Mouse (Mus musculus) adrenal gland, postnatal 36 days (tissue): ENCODE results near the gene Cep83. TPM values are rescaled to one million over a fixed set of nuclear protein-coding genes. Genes with fewer than 3 reads are reported as not detected.
"Not testable (repeated sequence)": the region's sequence is repeated elsewhere in the genome, so short reads cannot be mapped to it uniquely, and the experiment has no call there.

Source experiments
- DNase-seq, 2 experiments: peaks; one replicate each; pipeline ENCODE4 v3.0.0; 2021; ENCODE audit warnings: mixed read lengths in 1 of 2
- long read RNA-seq, 2 experiments: library from polyadenylated mRNA; stranded (forward); transcript quantifications; one replicate each; pipeline ENCODE4 v2.0.0; 2021; ENCODE audit warnings: borderline sequencing depth in 2 of 2
- total RNA-seq, 2 experiments: library from RNA; stranded (reverse); gene quantifications; 2 replicates each; pipeline ENCODE4 v1.2.3; 2021

The Cep83 gene
- 1 to 10 TPM; 9.6 to 9.8 TPM for total RNA-seq
- long read RNA-seq, experiment 1, transcript Cep83-201 (16 exons, 3,639 nt): major isoform, 7 of 11 reads
- long read RNA-seq, experiment 1, partial matches to known transcripts: 3 of 11 reads
- long read RNA-seq, experiment 1, other reads (novel, unspliced or antisense): 1 of 11 reads
- long read RNA-seq, experiment 2, transcript Cep83-201 (16 exons, 3,639 nt): major isoform, 5 of 6 reads
- long read RNA-seq, experiment 2, partial matches to known transcripts: 0 of 6 reads
- long read RNA-seq, experiment 2, other reads (novel, unspliced or antisense): 0 of 6 reads

DNA sequence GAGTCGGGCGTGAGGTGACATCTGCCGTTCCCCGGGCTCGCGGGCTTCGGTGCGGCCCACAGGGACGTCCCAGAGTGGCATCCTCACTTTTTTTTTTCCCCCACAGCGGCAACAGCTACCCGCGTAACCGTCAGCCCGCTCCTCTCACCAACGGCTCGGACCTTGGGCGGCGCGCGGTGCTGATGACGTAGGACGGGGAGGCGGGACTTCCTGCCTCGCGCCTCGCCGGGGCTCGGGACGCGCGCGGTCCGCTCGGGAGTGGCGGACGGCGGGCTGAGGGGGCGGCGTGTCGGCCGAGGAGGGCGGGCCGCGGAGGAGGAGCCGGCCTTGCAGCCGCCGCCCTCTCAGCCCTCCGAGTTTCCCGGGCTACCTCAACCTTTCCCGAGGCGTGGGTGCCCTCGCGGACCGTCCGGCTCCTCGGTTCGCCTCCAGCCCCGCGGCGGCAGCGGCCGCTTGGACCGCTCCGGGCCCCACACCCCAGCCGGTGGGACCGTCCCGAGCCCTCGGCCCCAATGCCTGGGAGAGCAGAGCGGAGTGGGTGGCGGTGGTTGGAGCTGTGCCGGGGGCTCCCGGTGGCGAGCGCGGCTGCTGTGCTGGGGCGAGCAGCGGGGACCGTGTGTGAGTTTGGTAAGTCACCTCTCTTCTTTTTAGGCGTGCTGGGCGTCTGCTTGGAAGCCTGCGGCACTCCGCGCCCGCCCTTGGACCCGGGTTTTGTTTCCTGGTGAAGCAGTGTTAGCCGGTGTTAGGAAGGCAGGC lies at the start of gene Cep83:
TSS of gene Cep83 (plus strand) at position 235 of the 756 bp plus-strand sequence.
- DNase-seq: peak; percentile 97 to 98

DNA sequence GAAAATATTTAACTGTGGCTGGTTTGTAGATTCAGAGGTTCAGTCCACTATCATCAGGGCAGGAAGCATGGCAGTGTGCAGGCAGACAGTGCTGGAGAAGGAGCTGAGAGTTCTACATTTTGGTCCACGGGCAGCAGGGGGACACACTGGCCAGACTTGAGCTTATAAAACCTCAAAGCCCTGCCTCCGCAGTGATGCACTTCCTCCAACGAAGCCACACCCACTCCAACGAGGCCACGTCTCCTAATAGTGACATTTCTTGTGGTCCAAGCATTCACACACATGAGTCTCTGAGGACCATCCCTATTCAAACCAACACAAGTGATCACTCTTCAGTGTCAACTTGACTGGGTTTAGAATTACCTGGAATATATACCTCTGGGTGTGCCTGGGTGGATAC lies 49.2 kb upstream of the Cep83 start:
- no peak for DNase-seq

DNA sequence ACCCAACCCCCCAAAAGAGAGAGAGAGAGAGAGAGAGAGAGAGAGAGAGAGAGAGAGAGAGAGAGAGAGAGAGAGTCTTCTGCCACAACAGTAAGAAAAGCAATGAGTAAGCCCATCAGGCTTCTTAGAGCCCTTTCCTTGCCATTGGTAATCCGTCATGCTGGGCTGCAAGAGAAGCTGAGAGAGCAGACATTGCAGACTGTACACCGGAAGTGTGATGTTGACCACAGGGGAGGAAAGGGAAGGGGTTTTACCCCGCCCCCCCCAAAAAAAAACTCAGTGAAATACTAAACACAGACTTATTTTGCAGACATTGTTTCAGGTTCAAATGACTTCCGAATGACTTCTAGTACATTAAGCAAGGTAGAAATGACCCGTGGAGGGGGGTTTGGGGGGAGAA lies 48.4 kb upstream of the Cep83 start:
- no peak for DNase-seq

DNA sequence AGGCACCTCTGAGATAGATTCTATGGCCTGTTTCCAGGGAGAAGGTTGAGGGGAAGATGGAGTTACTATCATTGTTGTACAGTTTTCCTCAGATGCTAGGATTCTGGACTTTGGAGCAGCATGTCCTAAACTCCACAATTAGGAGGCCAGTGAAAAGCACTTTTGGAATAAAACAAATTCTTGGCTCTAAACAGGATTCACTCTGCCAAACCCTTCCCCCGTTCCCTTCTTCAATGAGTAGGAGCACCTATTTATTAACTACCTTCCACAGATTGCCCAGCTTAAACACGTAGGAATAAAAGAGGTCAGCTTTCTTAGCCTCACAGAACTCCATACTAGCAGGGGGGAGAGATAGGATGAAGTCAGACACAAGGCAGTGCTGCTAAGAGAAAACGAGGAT lies 24.4 kb upstream of the Cep83 start:
- DNase-seq: no peak

DNA sequence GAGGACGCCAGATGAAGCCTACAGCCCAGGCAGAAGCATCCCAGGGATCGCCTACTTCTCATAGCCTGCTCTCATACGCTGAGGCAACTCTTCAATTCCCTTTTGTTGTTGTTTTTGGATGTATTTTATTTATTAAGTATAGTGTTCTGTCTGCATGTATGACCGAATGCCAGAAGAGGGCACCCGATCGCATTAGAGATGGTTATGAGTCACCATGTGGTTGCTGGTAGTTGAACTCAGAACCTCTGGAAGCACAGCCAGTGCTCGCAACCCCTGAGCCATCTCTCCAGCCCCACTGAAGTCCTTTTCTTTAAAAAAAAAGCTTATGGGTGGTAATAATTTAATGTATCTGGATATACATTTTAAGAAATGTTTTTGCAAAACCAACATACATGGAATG lies 24.0 kb upstream of the Cep83 start:
- no peak for DNase-seq

DNA sequence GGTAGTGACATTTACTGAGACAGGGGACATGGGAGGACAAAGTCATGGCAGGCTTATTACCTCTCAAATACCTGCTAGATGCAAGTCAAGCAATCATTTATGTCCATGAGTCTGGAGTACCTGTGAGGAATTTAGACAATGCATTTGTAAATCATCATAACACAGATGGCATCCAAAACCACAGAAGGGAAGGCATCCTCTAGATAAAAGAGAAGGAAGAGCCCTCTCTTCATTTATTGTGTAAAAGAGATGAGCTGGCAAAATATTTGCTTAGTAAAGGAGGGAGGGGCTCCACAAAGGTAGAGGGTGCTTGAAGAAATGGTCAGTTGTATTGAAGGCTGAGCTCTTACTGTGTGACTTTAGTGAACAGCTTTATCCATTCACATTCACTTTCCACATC lies 20.3 kb upstream of the Cep83 start:
- no peak for DNase-seq

DNA sequence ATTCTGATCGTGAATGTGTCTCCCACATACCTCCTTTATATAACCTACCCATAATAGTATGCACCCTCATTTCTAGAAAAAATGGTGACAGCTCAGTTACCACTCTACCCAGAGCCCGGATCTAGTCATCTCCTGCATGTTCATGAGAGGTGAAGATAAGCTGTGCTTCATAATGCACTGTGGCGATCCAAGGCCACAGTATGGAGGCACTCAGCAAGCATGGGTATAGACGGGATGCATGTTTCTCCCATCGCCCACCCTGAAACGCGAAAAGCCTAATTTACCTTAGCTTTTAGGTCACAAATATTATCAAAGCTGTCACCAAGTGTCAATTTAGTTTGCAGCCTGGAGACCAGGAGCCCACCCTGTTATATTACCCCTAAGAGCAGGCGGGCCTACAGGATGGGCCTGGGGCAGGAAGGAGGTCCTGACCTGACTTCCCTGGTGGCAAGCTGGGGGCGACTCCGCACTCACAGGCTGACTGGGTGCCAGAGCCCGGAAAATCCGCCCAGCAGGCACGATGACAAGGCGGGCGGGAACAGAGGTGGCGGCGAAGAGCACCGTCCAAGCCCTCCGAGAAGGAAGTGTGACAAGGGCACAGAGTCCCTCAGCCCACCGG lies 544 bp upstream of the Cep83 start:
- DNase-seq: peak; percentile 3 to 65

DNA sequence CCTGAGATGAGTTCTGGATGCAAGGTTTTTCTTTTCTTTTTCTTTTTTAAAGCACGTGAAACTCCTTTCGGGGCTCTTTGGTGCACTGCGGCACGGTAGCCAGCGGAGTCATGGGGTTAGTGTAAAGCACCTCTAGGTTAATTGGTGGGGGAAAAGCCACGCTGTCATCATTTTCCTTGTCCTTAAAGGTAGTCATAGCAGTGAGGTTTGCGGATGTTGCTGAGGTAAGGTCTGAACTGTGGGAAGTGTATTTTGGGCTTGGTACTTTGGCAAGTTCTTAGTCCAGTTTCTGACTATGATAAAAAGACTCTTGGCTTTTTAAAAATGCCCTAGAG lies 689 bp downstream of the Cep83 start:
- DNase-seq: no peak

DNA sequence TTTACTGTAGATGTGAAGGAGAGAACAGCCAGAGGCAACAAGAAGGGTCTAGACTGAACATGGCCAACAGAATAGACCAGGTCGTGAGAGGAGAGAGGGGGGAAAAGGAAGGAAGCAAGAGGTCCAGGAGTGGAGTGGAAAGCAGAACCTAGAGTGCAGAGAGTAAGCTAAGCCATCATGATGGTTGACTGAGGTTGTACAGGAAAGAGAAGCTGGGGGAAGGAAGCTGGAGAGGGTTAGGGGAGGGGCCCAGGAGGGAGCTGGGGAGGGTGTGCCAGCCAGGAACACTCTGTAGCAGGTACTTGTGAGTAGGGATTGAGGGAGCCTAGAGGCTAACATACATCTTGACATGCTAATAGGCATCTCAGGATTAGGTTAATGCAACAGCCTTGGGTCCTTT lies 1.9 kb downstream of the Cep83 start:
- no peak for DNase-seq

DNA sequence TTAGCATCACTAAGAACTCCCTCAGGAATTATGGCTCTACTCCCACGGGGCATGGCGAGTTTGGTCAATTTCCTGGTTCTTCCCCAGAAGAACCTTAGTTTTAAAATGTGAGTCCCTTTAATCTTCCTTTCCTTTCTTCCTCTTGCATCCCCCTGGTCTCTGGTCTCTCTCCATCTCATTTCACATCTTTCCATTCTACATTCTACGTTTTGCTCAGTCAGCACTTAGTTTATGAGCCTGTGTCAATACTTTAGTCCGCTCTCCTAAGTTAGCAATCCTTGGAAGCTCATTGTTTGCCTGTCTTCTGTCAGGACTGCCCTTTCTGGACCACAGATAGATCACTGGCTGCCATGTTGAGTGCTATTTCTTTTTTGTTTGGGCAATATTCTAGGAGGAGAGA lies 3.7 kb downstream of the Cep83 start:
- no peak for DNase-seq

DNA sequence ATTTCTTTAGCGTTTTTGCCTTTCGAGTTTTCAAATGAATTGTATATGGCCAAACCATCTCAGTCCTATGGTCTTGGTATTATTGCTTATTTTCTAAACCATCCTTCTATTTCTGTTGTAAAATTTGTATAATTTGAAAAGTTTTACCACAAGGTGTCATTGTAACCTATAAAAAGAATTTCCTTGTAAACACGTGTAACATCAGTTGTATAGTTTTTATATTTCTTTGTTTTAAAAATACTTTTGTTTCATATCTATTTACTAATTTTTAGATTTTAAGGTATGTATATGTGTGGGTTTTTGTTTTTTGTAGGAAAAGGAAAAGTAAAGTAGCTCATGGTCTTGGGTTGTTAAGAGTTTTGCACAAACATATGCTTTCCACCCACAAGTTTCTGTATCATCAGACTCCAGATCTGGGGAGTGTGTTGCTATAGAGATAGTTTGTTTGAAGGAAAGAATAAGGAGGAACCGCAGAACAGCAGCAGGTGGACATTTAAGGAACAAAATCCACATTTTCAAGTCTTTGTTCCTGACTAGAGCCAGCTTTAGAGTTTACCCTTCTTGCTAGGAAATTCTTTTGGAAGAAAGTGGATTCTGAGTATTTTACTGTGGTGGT lies 17.3 kb downstream of the Cep83 start:
- DNase-seq: no peak

DNA sequence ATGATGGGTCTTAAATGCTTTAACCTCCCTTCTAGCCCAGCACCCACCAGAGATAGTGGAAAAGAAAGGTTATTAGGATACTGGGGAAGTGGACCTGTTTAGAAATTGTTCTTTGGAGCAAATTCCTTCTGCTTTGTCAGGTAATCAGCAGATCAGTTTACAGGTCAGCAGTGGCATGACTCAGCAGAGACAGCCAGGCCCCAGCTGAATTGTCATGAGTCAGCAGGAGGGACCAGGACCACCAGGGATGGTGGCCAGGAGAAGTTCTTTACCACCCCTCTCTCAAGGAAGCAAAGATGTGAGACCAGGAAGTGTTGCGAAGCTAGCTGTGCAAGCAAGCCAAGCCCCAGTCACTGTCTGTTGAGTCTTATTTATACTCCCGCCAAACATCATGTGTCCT lies 18.2 kb downstream of the Cep83 start:
- DNase-seq: no peak

DNA sequence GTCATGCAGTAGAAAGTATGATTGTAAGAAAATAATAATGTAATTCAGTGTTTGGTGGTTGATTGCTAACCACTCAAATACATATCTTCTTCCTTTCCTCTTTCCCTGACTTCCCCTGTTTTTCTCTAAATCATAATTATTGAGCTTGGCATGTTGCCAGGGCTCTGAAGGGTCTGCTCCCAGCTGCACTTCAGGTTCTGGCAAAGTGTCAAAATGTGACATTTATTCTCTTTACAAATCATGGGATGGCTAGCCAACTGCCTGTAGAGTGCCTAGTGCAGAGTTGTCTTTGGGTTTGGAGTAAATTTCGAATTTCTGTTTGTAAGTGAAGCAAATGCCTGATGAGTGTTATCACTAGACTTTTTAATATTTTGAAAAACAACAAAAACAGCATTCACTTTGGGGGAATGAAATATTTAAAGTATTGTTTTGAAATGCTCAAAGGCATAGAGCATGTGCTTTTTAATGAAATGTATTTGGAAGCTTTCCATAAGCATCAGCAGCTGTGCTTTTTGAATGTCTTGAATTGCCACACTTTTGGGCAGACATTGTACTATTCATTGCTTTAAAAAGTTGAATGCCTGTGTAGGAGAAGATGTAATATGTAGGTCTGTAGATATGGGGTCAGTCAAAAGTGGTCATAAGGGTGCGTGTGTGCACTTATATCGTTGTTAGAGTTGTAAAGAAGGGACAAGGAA lies 21.3 kb downstream of the Cep83 start:
- DNase-seq: no peak

DNA sequence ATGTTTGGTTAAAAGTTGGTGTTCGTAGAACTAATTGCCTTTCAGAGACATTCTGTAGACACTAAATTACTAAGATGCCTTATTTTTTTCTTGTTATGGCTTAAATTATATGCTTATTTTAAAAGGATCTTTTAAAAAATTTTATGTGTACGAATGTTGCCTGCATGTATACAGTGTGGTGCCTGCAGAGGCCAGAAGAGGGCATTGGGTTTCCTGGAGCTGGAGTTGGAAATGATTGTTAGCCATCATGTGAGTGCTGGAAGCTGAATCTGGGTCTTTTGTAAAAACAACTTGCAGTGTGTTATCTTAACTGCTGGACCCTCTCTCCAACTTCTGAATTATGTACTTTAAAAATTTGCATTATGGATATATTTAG lies 21.9 kb downstream of the Cep83 start:
- DNase-seq: no peak

DNA sequence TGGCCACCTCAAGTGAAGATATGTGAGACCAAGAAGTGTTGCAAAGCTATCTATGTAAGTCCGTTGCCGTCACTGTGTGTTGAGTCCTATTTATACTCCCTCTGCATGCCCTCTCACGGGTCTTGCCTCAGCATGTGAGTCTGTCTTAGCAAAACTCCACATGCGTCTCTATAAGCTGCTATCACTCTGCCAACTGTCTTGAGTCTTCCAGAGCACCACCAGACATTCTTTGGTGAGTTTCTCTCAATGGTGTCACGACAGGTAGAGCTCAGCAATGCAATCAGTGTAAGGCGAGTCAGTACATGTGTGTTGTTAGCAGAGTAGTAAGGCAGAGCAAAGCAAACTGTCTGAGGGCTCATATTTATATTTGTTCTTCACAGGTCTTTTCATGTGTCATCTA lies 31.8 kb downstream of the Cep83 start:
- no peak for DNase-seq

DNA sequence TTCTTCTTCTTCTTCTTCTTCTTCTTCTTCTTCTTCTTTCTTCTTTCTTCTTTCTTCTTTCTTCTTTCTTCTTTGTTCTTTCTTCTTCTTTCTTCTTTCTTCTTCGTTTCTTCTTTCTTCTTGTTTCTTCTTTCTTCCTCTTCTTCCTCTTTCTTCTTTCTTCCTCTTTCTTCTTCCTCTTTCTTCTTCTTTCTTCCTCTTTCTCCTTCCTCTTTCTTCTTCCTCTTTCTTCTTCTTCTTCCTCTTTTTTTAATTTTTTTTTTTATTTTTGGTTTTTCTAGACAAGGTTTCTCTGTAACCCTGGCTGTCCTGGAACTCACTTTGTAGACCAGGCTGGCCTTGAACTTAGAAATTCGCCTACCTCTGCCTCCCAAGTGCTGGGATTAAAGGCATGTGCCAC lies 39.6 kb downstream of the Cep83 start:
- DNase-seq: not testable (repeated sequence)

DNA sequence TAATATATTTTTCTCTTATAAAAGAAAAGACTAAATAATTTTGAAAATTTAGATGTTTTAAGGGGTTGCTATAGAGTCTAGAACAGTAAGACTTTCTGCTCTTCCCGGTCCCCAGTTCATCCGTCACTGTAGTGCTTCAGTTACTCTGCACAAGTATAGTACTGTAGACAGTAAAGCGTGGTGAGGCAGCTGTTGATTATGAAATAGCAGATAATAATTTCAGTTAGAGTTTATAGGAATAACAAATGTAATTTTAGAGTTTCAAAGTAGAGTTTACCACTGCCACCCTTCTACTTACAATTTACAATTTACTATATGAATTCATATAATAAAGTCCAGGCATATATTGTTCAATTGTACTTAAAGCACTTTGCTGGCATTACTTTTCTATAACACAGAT lies 42.0 kb downstream of the Cep83 start:
- no peak for DNase-seq

DNA sequence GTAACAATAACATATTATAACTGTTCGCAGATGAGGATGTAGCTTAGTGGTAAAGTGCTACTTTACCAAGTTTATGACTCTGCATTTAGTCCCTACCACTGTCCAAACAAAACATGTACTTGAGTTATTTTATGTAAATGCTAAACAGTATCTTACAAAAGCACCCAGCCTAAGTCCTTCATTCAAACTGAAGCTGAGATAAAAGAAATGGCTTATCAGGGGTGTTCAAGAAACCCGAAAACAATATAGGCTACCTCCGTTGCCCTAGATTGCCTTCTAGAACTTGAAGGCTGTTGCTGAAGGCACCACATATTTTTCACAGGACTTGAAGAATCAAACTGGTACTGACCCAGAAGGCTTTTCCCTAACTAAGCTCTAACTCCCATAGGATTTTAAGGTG lies 46.4 kb downstream of the Cep83 start:
- DNase-seq: no peak

DNA sequence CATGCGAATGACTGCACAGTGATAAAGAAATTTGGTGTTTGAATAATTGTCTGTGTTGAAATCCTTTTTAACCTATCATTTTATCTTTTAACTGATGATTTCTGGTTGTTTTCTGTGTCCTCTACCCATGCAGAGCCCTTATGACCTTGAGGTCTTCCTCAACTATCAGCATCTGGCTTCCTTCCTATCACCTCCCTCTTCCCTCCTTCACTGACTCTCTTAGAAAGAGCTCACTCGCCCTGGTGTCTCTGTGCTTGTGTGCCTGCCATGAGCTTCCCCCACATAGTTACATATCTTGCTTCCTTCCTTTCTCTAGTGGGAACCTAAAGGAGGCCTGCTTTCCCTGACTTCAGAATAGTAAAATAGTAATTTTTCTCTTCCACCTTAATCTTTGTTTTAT lies 51.8 kb downstream of the Cep83 start:
- no peak for DNase-seq

DNA sequence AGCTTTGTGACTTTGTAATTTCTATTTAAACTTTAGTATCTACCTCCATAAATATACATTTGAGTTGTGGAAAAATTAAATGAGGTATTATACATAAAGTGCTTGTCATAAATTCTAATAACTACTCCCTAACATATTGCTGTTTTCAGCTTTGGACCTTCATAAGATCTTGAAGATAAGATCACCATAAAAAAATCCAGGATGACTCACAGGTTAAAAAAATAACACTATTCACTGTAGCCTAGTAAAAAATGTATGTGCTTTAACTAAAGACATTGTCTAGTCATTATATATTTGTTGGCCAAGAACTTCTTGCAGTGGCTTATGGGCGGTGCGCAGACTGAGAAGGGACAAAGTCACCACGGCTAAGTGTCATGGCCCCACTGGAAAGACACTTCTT lies 53.0 kb downstream of the Cep83 start:
- no peak for DNase-seq

DNA sequence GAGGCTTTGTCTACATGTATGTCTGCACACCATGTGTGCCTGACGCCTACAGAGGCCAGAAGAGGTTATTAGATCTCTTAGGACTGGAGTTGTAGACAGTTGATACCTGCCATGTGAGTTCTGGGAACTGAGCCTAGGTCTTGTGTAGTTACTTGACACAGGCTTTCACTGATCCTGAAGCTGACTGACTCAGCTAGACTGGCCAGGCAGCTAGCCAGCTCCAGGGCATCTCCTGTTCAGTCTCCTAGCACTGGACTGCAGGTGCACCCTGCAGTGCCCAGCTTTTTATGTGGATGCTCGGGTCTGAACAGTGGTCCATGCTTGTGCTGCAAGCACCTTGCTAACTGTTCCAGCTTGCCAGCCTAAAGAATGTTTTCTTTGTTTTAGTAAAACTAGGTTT lies 58.6 kb downstream of the Cep83 start:
- DNase-seq: no peak

DNA sequence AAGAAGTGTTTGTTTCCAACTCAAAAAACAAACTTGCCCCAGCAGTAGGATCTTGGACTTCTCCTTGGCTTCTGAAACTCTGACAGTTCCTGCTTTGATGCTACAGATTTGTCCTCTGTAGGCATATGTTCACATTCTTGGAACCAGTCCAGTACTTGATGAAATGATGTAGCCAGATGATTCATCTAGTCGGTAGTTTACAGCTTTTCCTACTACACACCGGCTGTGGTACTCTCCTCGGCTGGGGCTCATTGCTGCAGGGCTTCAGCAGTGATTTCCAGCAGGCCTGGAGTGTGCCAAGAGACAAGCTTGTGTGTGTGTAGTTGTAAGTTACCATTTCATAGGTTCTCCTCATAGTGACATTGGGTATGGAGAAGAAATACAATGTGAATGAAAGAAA lies 83.0 kb downstream of the Cep83 start:
- peak; percentile 5 to 23 for DNase-seq

DNA sequence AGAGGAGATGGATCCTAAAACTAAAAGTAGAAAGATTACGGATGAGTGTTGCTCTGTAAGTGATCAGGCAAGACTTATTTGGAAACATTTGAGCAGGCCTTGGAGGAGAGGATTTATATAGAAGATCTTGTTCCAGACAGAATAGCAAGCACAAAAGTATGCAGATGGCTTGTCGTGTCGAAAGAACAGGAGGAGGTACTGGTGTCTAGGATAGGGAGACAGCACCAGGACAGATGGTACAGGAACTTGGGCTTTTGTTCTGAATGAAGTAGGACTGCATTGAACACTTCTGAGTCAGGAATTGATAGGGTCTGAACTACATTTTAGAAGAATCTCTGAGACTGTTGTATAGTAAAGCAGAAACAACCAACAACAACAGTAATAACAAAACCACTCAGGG lies 89.1 kb downstream of the Cep83 start:
- DNase-seq: no peak
